Mouse (Mus musculus): ENCODE measurements around the gene Fus. TPM values are rescaled to one million over a fixed set of nuclear protein-coding genes. Genes with fewer than 3 reads are reported as not detected.
"Not testable (repeated sequence)": the region's sequence is repeated elsewhere in the genome, so short reads cannot be mapped to it uniquely, and the experiment has no call there.

The Fus gene
- total RNA-seq (2022): 10 to 100 TPM; 52.0 to 94.3 (median 70.5) TPM

DNA sequence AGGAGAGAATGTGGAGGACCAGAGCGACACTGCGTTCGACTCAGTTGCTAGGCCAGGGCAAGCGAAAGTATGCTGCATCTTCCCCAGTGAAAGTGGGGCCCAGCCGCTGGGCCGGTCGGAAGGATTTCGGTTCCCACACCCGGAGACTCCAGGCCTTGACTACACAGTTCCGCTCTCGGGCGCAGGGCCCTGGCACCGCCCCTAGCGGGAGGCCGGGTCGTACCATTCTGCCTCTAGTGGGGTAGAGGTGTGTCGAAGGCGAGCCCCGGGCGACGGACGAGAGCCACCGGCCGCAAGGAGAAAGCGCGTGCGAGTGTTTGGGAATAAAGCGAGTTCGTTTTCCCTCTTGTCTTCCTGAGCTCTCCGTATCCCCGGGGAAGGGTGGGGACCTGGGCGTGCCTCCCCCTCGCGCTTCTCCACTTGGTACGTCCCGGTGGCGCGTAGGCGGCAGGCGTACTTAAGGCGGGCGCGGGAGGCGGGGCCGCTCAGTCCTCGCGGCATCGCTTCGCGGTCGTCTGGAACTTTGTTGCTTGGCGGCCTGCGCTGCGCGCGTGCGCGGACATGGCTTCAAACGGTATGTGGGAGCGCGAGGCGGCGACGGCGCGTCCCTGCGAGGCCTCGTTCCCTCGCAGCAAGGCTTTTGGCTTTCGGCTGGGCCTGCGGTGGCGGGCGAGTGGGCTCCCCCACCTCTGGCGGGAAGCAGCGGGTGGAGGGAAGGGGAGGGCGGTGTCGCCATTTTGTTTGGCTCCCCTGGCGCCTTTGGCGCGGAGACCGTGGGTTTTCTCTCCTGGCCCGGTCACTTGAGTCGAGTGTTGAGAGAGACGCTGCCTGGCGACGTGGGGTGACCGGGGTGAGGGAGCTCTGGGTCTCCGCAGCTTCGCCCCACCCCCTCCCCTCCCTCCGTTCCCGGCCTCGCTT, at the start of gene Fus:
Gene Fus (plus strand): TSS at position 454 of the 918 bp plus-strand sequence.
- DNase-seq (ENCODE audit: low spot score in 2 of 2): peak; percentile 92 to 94

DNA sequence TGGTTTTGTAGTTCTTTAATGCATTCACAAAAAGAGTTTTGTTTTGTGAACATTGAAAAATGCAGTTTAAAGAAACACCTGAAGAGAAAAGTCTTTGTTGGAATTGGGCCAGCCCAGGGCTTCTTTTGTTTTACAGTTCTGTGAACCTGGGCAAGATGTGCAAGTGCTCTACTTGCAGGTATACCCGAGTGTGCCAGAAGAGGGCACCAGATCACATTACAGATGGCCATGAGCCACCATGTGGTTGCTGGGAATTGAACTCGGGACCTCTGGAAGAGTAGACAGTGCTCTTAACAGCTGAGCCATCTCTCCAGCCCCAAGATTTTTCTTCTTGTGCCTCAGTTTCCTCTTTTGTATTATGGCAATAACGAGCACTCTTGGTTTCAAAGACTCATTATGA, 49.1 kb upstream of the Fus start:
- no peak for DNase-seq (ENCODE audit: low spot score in 2 of 2)

DNA sequence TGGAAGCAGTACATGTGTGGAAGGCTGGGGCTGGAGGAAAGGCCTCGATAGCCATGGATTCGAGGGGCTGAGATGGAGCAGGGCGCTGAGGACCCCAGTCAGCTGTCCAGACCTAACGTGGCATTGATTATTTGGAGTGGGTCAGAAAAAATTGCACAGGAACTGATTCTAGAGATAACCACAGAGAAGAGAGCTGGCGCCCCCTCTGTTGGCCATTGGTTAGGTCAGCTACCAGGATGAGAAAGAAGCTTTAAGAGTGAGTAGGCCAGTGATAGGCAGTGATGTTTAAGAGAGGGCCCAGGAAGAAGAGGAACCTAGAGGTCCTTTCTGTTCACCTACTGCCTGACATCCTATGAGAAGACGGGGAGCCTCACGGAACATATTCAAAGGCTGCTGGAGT, 48.0 kb upstream of the Fus start:
- no peak for DNase-seq (ENCODE audit: low spot score in 2 of 2)

DNA sequence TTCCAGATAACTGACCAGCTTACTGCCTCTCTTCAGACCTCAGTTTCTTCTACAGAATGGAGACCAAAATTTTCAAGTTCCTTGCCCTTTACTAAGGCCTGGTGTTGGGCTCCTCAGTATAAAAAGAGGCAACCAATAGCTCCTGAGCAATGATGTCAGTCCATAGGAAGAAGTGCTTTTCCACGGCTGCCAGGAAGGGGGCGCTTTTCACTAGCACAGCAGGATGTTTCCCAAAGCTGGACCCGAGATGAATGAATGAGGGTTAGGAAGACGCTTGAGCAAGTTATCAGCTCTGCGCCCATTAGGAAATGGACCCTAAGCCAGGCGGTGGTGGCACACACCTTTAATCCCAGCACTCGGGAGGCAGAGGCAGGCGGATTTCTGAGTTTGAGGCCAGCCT, 45.7 kb upstream of the Fus start:
- DNase-seq (ENCODE audit: low spot score in 2 of 2): no peak

DNA sequence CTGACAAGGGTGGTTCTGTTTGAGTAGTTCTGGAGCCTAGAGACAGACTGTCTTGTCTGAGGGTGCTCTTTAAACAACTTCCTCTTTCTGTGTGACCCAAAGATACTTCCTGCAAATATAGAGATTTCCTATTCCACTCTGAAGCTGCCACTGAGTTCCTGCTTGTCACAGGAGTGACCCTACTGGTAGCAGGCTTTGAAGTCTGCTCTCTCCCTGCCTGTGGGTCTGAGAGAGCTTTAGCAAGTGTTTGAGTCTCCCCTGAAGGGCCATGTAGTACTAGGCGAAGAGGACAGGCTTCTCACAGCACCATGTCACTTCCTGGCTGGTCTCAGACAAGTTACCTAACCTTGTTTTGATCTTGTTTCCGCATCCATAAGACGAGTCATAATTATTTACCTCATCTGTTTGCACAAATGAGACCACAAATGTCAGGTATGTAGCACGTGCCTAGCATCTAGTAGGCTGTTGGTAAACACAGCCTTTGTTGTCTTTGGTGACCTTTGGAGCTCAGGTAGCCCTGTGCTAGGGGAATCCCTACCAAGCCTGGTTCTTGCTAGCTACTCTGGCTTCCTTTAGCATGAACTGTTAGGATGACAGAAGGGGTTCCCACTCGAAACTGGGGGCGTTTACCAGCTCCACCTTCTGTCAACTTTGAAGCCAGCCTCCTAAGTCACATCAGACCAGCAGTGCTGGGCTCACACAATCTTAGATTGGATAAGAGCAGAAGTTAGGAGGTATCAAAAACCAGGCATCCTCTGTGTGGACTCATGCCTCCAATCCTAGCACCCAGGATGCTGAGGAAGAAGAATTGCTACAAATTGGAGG, 44.6 kb upstream of the Fus start:
- no peak for DNase-seq (ENCODE audit: low spot score in 2 of 2)

DNA sequence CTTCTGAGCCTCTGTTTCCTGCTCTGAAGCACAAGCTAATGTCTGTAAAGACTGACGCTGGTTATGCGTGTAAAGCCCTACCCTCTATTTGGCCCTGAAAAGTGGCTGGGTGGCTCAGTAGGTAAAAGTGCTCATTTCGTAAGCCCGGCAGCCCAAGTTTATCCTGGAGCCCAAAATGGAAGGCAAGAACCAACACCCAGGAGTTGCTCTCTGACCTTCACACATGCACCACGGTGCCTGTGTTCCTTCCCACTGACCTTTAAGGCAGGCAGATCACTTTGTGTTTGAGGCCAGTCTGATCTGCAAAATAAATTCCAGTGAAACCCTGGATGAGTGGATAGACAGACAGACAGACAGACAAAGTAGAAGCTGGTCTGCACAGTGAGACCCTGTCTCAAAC, 43.5 kb upstream of the Fus start:
- DNase-seq (ENCODE audit: low spot score in 2 of 2): no peak

- DNase-seq (ENCODE audit: low spot score in 2 of 2): no peak
These were observed 42.0 kb upstream of the Fus start for GRCm38 (mm10) chr7:127925252-127925651.

DNA sequence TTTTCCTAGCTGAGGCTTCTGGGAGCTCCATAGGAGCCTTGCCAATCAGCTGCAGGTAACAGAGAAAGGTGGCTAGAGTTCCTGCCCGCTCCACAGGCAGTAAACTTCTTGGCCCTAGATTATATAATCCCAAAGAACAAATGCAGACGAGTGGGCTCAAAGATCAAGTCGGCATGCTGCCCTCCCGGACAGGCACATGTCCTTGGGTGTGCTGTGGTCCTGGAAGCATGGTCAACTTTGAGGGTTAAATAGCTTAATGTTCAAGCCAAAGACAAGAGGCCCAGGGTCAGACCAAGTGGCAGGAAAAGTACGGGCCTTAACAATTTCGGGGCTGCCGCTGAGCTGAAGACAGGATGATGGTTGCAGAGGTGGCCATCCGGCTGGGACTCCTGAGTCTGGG, 41.2 kb upstream of the Fus start:
- no peak for DNase-seq (ENCODE audit: low spot score in 2 of 2)

GRCm38 (mm10) chr7:127926846-127927245, 40.4 kb upstream of the Fus start:
- no peak for DNase-seq (ENCODE audit: low spot score in 2 of 2)

DNA sequence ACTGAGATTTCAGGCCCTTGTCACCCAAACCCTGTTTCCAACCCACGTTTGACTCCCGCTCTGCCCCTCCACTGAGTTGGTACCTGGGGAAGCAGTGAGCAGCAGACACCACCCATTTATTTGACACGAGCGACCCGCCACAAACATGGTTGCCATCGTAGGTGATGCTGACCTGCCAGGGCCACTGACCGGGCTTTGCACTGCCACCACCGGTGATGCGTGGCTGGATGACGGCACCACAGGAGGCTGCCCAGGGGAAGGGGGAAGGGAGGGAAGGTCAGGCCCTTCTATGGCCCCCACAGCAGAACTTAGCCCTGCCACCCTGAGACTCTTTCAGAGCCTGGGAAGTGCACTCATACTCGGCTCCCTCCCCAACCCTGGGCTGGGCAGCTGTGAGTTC, 39.5 kb upstream of the Fus start:
- DNase-seq (ENCODE audit: low spot score in 2 of 2): no peak

DNA sequence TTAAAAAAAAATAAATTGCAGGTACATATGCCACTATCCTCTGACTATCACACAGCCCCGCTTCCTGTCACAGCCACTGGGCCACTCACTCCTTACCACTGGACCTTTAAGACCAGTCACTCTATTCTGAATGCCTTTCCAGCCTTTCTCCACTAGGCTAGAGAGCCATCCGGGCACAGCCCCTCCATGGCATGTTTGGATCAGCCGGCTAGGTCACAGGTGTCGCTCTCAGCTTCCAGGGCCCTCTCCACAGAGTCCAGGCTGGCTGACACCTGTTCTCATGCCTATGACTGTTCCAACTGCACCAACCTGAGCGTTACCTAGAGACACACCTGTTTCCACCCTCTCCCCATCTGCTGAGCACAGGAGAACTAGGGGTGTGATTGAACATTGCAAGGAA, 38.7 kb upstream of the Fus start:
- DNase-seq (ENCODE audit: low spot score in 2 of 2): no peak

GRCm38 (mm10) chr7:127929923-127930322, 37.3 kb upstream of the Fus start, which contains the start of gene Prss8:
Gene Prss8, minus strand, starts transcription at chr7:127930104.
- DNase-seq (ENCODE audit: low spot score in 2 of 2): no peak

DNA sequence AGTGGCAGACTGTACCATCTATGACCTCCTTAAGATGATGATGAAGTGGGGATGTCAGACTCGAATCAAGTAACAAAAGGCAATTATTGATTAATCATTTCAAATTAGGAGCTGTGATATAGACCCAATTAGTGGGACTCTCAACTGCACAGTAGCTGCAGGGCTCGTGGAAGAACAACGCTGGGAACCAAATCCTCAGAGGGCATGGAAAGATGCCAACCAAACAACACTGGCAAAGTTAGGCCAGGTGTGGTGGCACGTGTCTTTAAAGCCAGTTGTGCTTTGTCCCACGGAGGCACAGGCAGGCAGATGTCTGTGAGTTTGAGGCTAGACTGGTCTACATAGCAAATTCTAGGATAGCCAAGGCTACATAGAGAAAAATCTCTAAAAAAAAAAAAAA, 36.6 kb upstream of the Fus start:
- DNase-seq (ENCODE audit: low spot score in 2 of 2): no peak

- no peak for DNase-seq (ENCODE audit: low spot score in 2 of 2)
These were observed 35.7 kb upstream of the Fus start for GRCm38 (mm10) chr7:127931351-127932135.

DNA sequence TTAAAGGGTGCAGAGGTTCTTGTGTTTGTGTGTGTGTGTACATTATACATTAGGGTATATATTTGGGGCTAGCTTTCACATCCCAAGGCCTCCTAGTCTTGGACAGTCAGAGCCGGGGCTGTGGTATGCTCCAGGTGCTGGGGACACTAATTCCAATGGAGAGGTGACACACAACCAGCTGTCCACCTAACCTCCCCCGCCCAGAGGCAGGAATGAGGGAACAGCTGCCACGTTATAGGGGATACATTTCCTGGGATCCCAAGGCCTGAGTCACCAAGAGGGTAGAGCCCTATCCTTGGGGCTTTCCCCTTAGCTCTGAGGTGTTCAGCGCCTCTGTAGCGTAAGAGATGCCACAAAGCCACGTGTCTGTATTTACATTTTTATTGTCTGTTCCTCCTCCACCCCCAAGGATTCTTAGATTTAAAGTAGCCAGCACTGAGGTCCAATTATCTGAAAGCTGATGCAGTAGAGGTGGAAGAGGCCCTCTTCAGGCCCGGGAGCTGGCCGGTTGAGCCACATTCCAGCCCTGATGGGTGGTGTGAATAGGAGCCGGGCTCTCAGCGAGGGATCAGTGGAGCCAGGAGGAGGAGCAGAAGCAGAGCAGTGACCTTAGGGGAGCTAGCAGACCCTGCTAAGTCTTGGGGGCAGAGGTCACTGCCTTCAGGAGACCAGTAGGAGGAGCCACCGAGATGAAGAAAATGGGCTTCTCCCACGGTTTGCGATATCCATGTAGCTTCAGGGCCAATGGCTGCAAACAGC, 34.8 kb upstream of the Fus start:
- DNase-seq (ENCODE audit: low spot score in 2 of 2): no peak

DNA sequence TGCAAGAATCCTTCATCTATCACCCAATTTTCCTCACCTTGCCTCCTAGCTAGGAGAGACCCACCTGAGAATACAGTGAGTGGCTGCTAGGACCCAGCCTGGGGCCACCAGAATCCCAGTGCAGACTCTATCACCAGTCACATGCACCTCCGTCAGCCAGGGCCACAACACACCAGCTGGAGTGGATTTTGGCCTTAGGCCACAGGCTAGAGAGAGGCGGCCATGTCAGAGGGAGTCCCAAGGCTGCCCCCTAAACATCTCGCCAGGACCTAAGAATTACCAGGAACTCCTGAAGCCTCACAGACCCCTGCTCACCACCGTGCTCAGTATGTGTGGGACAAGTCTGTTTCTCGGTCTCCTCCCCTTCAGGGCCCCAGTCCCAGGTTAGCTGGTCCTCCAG, 33.2 kb upstream of the Fus start:
- no peak for DNase-seq (ENCODE audit: low spot score in 2 of 2)

- peak; percentile 90 to 95 for DNase-seq (ENCODE audit: low spot score in 2 of 2)
These were observed 32.1 kb upstream of the Fus start for GRCm38 (mm10) chr7:127935028-127935722.

GRCm38 (mm10) chr7:127935748-127936159, 31.5 kb upstream of the Fus start:
- no peak for DNase-seq (ENCODE audit: low spot score in 2 of 2)

- DNase-seq (ENCODE audit: low spot score in 2 of 2): no peak
These were observed 30.9 kb upstream of the Fus start for GRCm38 (mm10) chr7:127936216-127936884.

GRCm38 (mm10) chr7:127942097-127942496, 25.2 kb upstream of the Fus start:
- not testable (repeated sequence) for DNase-seq (ENCODE audit: low spot score in 2 of 2)

All from gastrocnemius, adult 8-10 months (tissue).